Mouse (Mus musculus): ENCODE results near the gene Erbb4. TPM values are rescaled to one million over a fixed set of nuclear protein-coding genes. Genes with fewer than 3 reads are reported as not detected.
A peak's percentile ranks its signal among the peaks of the same experiment; 100 is the strongest.

The Erbb4 gene
- total RNA-seq, 2 experiments from 2014 or later, result 0.18 to 0.39 TPM

DNA sequence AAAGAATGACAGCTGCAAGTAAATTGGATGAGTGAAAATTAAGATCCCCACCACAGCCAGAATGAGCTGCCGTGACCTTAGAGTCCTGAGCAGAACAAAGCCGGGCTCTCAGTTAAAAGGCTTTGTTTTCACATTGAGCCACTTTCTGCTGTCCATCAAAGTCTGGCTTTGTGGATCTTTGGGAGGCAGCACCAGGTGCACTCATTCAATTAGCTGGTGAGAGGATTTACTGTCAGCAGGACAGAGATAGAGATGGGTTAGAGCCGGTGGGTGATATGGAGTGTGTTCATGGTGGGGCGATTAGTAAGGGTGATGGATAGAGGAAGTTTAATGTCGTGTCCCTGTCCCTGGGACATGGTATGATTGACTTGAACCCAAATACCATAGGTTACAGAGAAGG, 1060.7 kb downstream of the Erbb4 start:
- intact Hi-C loops (cut with DNase I), result no loop called here
- no peak overlapping the region; the same call in 1 of the 2 replicates for H3K4me3 ChIP-seq
- H3K27ac ChIP-seq, result no peak overlapping the region
- no peak for DNase-seq
- TF ChIP-seq CTCF (IDR thresholded peaks at IDR 0.05), result no peak

DNA sequence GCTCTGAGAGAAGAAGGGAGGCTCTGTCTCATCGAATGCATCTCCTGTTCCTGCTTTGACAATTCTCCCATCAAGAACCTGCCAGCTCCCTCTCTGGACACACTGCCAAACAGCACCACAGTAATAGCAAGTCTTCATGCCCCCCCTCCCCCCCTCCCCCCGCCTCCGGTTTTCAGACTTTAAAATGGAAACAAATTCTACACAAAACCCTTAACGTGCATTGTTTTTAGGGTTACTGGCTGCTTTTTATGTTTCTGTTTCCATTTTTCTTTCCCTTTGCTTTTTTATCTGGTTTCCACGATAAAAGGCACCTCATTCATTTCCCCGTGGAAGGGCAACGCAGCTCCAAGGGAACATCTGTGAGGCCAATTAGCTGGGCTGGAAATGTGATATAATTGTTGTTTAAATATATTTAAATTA, 1061.3 kb downstream of the Erbb4 start:
- H3K4me3 ChIP-seq, result peak overlapping the region; percentile 39
- TF ChIP-seq CTCF (IDR thresholded peaks at IDR 0.05), result no peak

DNA sequence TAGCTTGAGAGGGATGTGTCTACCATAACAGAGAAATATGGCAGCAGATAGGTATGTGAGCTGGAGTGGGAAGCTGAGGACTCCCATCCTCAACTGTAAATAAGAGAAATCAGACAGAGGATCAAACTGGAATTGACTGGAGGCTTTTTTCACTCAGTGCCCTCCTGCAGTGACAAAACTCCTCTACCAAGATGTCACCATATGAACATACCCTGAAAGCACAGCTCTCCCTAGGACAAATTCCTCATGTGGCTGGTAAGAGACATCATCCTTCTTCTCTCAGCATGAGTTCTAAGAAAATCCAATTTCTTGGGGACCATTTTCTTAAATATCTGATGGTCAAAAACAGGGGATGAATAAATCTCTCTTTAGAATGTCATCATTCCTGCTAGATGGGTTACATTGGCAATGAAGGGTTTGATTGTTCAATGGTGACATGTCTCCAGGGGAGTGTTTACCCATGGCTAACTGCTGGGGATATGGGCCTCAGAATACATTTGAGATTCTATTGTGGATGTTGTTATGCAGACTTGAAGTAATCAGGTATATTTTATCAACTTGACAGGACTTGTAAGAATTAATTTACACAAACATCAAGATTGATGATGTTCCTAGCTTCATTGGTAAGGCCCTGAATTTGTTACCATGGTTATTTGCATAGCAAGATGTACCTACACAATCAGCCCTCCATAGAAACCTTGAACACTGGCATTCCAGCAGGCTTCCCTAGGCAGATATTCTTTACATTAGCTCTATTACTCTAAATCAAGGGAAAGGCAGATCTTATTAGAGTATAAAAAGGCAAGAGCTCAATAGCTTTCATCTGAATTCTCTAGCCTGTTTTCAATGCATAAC, 1083.5 kb downstream of the Erbb4 start:
- TF ChIP-seq CTCF (IDR thresholded peaks at IDR 0.05), result no peak
- Histone ChIP-seq H3K27ac (no peak overlapping the region), H3K4me3 (no peak overlapping the region)
- intact Hi-C loops (cut with DNase I), result no loop called here
- DNase-seq, result no peak

More for the DNA sequence above, 1061.3 kb downstream of the Erbb4 start:
- intact Hi-C loops (cut with DNase I), result no loop called here
- no peak for DNase-seq
- H3K27ac ChIP-seq, result no peak overlapping the region

DNA sequence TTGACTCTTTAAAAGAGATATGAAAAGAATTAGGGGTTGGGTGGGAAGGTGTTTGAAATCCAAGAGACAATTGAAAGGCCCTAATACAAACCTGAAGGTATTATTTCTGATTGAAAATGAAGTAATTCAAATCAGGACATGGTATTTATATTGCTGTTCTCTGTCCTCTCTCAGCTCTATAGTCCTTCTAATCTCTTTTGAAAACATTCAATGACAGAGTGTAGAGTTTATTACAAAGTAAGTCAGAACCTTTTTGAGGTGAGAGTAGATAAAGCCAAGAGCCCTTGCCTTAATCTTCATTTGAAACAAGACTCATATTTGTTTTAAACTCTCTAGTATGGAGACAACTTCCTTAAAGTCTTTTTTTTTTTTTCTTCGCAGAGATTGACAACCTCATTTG, 1087.8 kb downstream of the Erbb4 start:
- DNase-seq, result no peak
- intact Hi-C loops (cut with DNase I), result no loop called here

DNA sequence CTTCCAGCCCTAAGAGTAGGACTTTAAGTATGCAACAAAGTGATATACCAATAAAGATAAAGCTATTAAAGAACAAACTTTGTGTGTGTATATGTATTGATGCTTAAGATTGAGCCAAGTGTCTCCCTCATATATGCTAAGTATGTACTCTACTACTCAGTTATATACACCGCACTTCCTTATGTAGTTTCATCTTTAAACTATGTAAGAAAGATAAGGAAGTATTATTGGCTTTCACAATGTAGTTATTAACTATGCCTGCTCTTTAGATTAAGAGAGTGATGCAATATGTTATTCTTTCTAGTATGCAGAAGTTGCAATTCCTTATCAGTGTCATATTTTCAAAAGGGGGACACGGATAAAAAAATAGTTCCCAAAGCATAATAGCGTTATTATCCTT, 1088.2 kb downstream of the Erbb4 start:
- TF ChIP-seq CTCF (IDR thresholded peaks at IDR 0.05), result no peak
- no peak for DNase-seq
- Histone ChIP-seq H3K4me3 (no peak overlapping the region), H3K27ac (no peak overlapping the region)
- intact Hi-C loops (cut with DNase I), result no loop called here

More for the DNA sequence above, 1087.8 kb downstream of the Erbb4 start:
- no peak for TF ChIP-seq CTCF (IDR thresholded peaks at IDR 0.05)
- no peak overlapping the region for H3K27ac ChIP-seq
- no peak overlapping the region for H3K4me3 ChIP-seq

All from gastrocnemius, adult 2 months (tissue).